8 mouse cellular contexts compared by ENCODE assay signal in the genomic region with DNA sequence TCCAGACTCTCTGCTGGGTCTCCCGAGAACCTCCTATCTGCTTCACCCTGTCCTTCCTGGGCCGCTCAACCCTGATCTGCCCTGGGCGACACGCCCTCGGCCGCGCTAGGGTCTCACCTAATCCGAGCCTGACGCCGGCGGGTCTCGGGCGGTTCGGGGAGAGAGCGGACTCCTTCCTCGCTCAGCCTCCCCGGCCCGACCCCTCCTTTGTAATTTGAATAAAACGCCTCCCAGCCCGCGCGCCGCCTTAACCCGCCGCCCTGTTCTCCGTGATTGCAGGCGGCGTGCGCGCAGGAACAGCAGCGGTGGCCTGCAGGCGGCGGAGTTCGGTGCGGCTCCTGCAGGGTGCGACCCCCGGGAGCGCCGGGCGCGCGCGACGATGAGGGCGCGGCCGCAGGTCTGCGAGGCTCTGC. TPM values are rescaled to one million over a fixed set of nuclear protein-coding genes. Genes with fewer than 3 reads are reported as not detected.
DNase-seq lines count a peak whose midpoint lies in the region; ATAC-seq and TF ChIP-seq lines count a peak whose summit lies in the region.

No protein-coding gene starts in this region.

- peak overlapping the region; percentile 97 for H3K4me2 ChIP-seq in kidney, postnatal 0 days (ENCODE audit: low read length)
- peak overlapping the region; percentile 88 for H3K4me2 ChIP-seq in stomach, postnatal 0 days (replicated peaks; ENCODE audit: low read depth)

- peak; percentile 64 for TF ChIP-seq CTCF in kidney, postnatal 0 days (IDR thresholded peaks at IDR 0.05; ENCODE audit: low read depth)
- TF ChIP-seq CTCF in stomach, postnatal 0 days (IDR thresholded peaks at IDR 0.05; ENCODE audit: low read depth) = peak; percentile 70

- WGBS in heart, embryonic 10.5 days = under 1% methylated on average over 48 of the region's 48 CpGs
- WGBS in kidney, postnatal 0 days = under 1% methylated on average over 48 of the region's 48 CpGs
- WGBS in stomach, postnatal 0 days = under 1% methylated on average over 37 of the region's 48 CpGs

- peak overlapping the region; percentile 78 for H3K4me3 ChIP-seq in heart, embryonic 10.5 days
- peak overlapping the region; percentile 56 for H3K4me3 ChIP-seq in kidney, postnatal 0 days (replicated peaks; ENCODE audit: low read depth, low read length)
- H3K4me3 ChIP-seq in stomach, postnatal 0 days (ENCODE audit: low read depth, low read length) = peak overlapping the region; percentile 47

- peaks cover 94% of the 10 kb centered on the region for H3K4me1 ChIP-seq in heart, embryonic 10.5 days
- H3K4me1 ChIP-seq in kidney, postnatal 0 days (replicated peaks; ENCODE audit: insufficient read depth, low read length) = peaks cover 14% of the 10 kb centered on the region
- H3K4me1 ChIP-seq in stomach, postnatal 0 days (replicated peaks; ENCODE audit: control insufficient read depth, insufficient read depth) = peaks cover 10% of the 10 kb centered on the region; the same call in 1 of the 2 replicates

- peak; percentile 14 to 16 for DNase-seq in right cerebral cortex, adult 2 months (ENCODE audit: low spot score in 2 of 2)
- no peak for DNase-seq in right cerebral cortex, adult 18-20 months
- DNase-seq in brain, adult 2 months (ENCODE audit: low read depth, low spot score) = peak; percentile 31
- DNase-seq in heart, embryonic 10.5 days (ENCODE audit: low spot score) = peak; percentile 89
- peak; percentile 87 for DNase-seq in kidney, postnatal 0 days (ENCODE audit: low spot score)
- peak; percentile 76 to 83 for DNase-seq in lung, postnatal 4 days
- peak; percentile 83 for DNase-seq in stomach, postnatal 0 days (ENCODE audit: low spot score)
- no peak for DNase-seq in left cerebral cortex, adult 9 months (ENCODE audit: low spot score in 2 of 2)

- H3K9me3 ChIP-seq in heart, embryonic 10.5 days = no peaks in the 10 kb centered on the region
- H3K9me3 ChIP-seq in kidney, postnatal 0 days (replicated peaks; ENCODE audit: low read length) = no peaks in the 10 kb centered on the region
- no peaks in the 10 kb centered on the region for H3K9me3 ChIP-seq in stomach, postnatal 0 days (ENCODE audit: control insufficient read depth, low read length)

- H3K36me3 ChIP-seq in heart, embryonic 10.5 days = no peaks in the 10 kb centered on the region
- no peaks in the 10 kb centered on the region for H3K36me3 ChIP-seq in kidney, postnatal 0 days (ENCODE audit: insufficient read depth, low read length)
- no peaks in the 10 kb centered on the region for H3K36me3 ChIP-seq in stomach, postnatal 0 days (ENCODE audit: control insufficient read depth, insufficient read depth, low read length)

- no peak for TF ChIP-seq EP300 in stomach, postnatal 0 days (optimal IDR thresholded peaks at IDR 0.05)

- H3K27ac ChIP-seq in heart, embryonic 10.5 days = peak overlapping the region; percentile 84
- no peak overlapping the region for H3K27ac ChIP-seq in kidney, postnatal 0 days
- H3K27ac ChIP-seq in stomach, postnatal 0 days (replicated peaks) = no peak overlapping the region

- peaks cover 64% of the 10 kb centered on the region for H3K27me3 ChIP-seq in heart, embryonic 10.5 days (ENCODE audit: insufficient read depth, poor library complexity, severe bottlenecking)
- H3K27me3 ChIP-seq in kidney, postnatal 0 days (ENCODE audit: insufficient read depth, low read length) = peaks cover 20% of the 10 kb centered on the region; the same call in 1 of the 2 replicates
- H3K27me3 ChIP-seq in stomach, postnatal 0 days (ENCODE audit: control insufficient read depth, insufficient read depth, low read length) = no peaks in the 10 kb centered on the region

- ATAC-seq in kidney, postnatal 0 days (replicated peaks; ENCODE audit: low FRiP score, low read depth) = peak; percentile 15; the same call in 1 of the 2 replicates
- peak; percentile 36; the same call in 1 of the 2 replicates for ATAC-seq in stomach, postnatal 0 days (ENCODE audit: low FRiP score, low TSS enrichment)

- peak overlapping the region; percentile 55 for H3K9ac ChIP-seq in kidney, postnatal 0 days (ENCODE audit: low read depth, low read length)
- peak overlapping the region; percentile 60 for H3K9ac ChIP-seq in stomach, postnatal 0 days (ENCODE audit: low read length)

RNA-seq across cellular contexts. Expression of a gene that starts 3.8 kb away (rescaled TPM):
- polyA plus RNA-seq in heart, embryonic 10.5 days (2016; fragmentation: Nextera tagmentation; extraction: Ambion mirVana) = 29.0 and 29.4 TPM in 2 replicates
- 41.5 and 46.9 TPM in 2 replicates for polyA plus RNA-seq in kidney, postnatal 0 days (2015; fragmentation: Nextera tagmentation; extraction: Ambion mirVana)
- polyA plus RNA-seq in stomach, postnatal 0 days (2015; fragmentation: Nextera tagmentation; extraction: Ambion mirVana) = 9.7 and 10.8 TPM in 2 replicates

Comparison
In these comparisons a context has a peak if more than half of its experiments do, and no peak if none do; other contexts are left out.
1. DNase-seq: peak in right cerebral cortex, adult 2 months (2 of 2), brain, adult 2 months (single experiment), heart, embryonic 10.5 days (single experiment), kidney, postnatal 0 days (single experiment), lung, postnatal 4 days (2 of 2) and stomach, postnatal 0 days (single experiment); none in right cerebral cortex, adult 18-20 months (single experiment) and left cerebral cortex, adult 9 months (0 of 2).
2. Peak in every context shown above with its lines, with median percentiles within 50 percentile points of each other: H3K4me3 ChIP-seq.